Mouse (Mus musculus) regulatory T cell (primary cell): ENCODE data around the gene Prrxl1.

Experiments
- in situ Hi-C: fragments of 300-600 bp; cut with MboI, MseI; formaldehyde crosslinking; loops from one replicate; pipeline ENCODE4 v1.15.1; 2025; ENCODE audit warnings: high pct_unique_total_duplicates

Gene Prrxl1

DNA sequence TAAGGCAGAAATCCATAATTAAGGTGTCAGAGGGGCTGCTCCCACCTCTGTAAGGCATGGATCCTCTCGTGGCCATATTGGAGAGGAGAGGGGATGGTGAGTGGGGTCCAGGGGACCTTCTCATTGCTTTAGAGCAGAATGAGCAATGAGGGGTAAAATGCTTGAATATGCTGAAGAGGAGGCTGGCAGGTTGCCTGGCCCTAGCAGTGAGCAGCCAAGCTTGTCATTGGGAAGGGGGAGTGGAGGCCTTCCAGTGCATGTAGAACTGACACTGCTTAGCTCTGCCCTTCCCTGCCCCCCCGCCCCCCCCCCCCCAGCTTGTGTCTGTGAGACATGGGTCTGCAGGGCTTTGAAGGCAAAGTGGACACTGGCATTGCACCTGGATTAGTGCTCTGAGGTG is 28.1 kb downstream of the Prrxl1 start:
- in situ Hi-C loops = no loop called here

GRCm38 (mm10) chr14:32628584-32628983 is 29.4 kb downstream of the Prrxl1 start:
- in situ Hi-C loops = no loop called here

GRCm38 (mm10) chr14:32632908-32633600 is 33.8 kb downstream of the Prrxl1 start:
- in situ Hi-C loops = no loop called here

- in situ Hi-C loops = no loop called here
Observed at GRCm38 (mm10) chr14:32634015-32634682, 34.9 kb downstream of the Prrxl1 start.

GRCm38 (mm10) chr14:32638485-32638884 is 39.3 kb downstream of the Prrxl1 start:
- in situ Hi-C loops = no loop called here

- in situ Hi-C loops = no loop called here
Observed at GRCm38 (mm10) chr14:32659781-32660180, 60.6 kb downstream of the Prrxl1 start.

DNA sequence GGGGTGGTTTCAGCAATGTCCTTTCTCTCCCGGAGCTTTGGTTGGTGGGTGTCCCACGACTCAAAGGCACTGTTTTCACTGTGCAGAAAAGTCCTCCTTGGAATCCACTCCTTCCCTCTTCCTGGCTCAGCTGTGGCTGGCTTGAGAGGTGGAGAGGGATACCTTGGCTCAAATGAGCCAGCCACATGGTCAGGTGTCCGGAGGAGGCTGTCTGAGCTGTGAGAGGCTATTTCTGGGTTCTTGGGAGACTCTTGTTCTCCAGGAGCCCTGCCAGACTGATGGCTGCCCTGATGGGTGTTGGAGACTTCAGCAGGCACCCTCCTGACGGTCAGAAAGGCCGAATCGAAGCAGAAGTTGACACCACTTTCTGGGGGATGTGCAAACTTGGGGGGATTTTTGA is 63.9 kb downstream of the Prrxl1 start:
- in situ Hi-C loops = no loop called here

DNA sequence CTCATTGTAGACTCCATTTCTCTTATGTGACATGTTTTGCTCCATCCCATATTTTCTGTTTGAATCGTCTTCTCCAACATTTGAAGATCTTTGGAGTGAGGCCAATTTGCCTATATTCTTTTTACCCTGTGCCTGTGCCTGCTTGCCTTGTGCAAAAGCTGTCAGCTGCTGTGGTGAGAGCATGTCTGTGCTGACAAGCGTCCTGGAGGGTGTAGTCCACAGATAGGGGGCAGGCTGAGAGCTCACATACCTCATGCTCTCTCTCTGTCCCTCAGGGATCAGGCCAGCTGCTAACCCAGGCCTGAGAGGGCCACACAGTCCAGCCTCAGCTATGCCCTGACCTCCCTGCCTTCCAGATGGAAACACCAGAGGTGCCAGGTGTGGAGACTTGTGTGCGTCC is 74.0 kb downstream of the Prrxl1 start:
- in situ Hi-C loops = no loop called here

- in situ Hi-C loops = no loop called here
Observed at GRCm38 (mm10) chr14:32678565-32678964, 79.4 kb downstream of the Prrxl1 start.

DNA sequence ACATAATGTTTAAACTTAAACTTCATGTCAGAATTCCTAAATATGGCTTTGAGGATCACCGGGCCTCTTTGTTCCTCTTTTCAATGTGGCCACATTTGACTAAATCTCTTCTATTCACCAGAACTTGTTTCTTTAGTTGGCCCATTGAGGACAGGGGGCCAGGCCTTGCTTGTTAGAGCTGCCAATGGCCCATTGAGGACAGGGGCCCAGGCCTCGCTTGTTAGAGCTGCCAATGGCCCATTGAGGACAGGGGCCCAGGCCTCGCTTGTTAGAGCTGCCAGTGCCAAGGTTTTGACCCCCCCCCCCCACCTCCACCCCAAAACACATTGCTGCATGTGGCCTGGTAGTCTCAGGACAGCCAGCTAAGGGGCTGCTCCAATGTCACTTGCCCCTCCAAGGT is 82.4 kb downstream of the Prrxl1 start:
- in situ Hi-C loops = loop anchor here (10.0 kb wide), 1 partner anchor 657 kb away; the partner anchor contains the start of gene Galnt15

GRCm38 (mm10) chr14:32682536-32682935 is 83.3 kb downstream of the Prrxl1 start:
- in situ Hi-C loops = loop anchor here (10.0 kb wide), 1 partner anchor 658 kb away; the partner anchor contains the start of gene Galnt15

- in situ Hi-C loops = loop anchor here (10.0 kb wide), 1 partner anchor 659 kb away; the partner anchor contains the start of gene Galnt15
Observed at GRCm38 (mm10) chr14:32683251-32683838, 84.1 kb downstream of the Prrxl1 start.

- in situ Hi-C loops = loop anchor here (10.0 kb wide), 1 partner anchor 659 kb away; the partner anchor contains the start of gene Galnt15
Observed at GRCm38 (mm10) chr14:32683982-32684734, 85.0 kb downstream of the Prrxl1 start.

GRCm38 (mm10) chr14:32684735-32685105 is 85.5 kb downstream of the Prrxl1 start:
- in situ Hi-C loops = loop anchor here (10.0 kb wide), 1 partner anchor 660 kb away; the partner anchor contains the start of gene Galnt15

DNA sequence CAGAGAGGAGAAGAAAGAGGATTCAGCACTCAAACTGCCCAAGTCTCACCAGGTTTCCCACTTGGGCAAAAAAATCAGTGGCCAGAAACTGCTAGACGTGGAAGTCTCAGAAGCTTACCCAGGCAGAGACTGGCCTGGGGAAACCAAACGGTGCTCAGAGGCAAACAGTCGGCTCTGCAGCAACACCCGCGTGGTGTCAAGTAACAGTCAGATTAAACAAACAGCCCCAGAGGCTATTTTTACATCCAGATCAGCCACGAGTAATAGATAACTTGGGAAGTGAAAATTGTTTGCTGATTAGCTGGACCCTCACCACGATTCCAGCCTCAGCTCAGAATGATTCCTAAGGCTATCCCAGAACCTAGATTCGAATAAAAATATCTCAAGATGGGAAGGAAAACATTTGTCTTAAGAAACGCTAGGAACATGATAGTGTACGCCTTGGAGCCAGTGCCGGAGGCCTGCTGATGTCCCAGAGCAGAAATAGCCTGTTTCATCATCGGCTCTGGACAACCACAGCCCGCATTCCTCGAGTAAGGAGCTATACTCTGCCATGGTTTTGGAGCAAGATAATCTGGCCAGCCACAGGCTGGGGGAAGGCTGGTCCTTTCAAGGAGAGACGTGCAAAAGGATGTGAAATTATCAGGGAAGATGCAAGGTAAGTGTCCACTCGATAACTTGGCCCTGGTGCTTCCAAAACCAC is 86.1 kb downstream of the Prrxl1 start, which contains the start of gene 3425401B19Rik:
Gene 3425401B19Rik (minus strand): TSS at position 170 of the 703 bp plus-strand sequence.
- in situ Hi-C loops = loop anchor here (10.0 kb wide), 1 partner anchor 660 kb away; the partner anchor contains the start of gene Galnt15

DNA sequence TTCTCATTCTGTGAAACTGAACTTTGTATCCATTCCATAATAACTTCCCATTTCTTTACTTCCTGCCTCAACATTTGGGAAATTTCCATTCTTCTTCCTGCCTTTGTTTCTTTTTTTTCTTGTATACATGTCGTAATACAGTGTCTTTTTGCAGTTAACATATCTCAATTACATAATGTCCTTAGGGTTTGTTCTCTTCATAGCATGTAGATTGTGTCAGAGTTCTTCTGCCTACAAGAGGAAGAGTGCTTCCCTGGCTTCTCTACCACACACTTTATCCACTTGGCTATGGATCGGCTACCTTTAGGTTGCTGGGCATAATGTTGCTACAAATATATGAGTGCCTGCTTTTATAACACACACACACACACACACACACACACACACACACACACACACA is 96.7 kb downstream of the Prrxl1 start:
- in situ Hi-C loops = no loop called here

GRCm38 (mm10) chr14:32696344-32696743 is 97.1 kb downstream of the Prrxl1 start:
- in situ Hi-C loops = no loop called here

GRCm38 (mm10) chr14:32697774-32698173 is 98.6 kb downstream of the Prrxl1 start:
- in situ Hi-C loops = no loop called here

DNA sequence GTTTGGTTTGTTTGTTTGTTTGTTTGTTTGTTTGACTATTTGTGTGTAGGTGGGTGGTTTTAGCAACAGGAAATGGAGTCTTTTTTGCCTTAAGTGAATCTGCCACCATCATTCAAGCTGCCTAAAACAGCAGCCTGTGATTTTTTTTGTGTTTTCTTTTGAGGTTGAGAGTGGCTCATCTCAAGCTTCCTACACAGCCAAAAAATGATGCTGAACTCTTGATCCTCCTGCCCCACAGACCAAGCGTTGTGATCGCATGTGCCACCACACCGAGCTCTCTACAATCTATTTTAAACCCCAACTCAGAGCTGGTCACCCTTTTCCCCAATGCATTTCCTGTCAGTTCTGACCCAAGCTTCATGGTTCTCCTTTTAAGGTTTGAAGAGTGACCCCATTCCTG is 99.3 kb downstream of the Prrxl1 start:
- in situ Hi-C loops = no loop called here
